Mouse (Mus musculus): ENCODE data around the gene Zbed4.
A peak's percentile ranks its signal among the peaks of the same experiment; 100 is the strongest.
"Not testable (repeated sequence)": the region's sequence is repeated elsewhere in the genome, so short reads cannot be mapped to it uniquely, and the experiment has no call there.

The Zbed4 gene

DNA sequence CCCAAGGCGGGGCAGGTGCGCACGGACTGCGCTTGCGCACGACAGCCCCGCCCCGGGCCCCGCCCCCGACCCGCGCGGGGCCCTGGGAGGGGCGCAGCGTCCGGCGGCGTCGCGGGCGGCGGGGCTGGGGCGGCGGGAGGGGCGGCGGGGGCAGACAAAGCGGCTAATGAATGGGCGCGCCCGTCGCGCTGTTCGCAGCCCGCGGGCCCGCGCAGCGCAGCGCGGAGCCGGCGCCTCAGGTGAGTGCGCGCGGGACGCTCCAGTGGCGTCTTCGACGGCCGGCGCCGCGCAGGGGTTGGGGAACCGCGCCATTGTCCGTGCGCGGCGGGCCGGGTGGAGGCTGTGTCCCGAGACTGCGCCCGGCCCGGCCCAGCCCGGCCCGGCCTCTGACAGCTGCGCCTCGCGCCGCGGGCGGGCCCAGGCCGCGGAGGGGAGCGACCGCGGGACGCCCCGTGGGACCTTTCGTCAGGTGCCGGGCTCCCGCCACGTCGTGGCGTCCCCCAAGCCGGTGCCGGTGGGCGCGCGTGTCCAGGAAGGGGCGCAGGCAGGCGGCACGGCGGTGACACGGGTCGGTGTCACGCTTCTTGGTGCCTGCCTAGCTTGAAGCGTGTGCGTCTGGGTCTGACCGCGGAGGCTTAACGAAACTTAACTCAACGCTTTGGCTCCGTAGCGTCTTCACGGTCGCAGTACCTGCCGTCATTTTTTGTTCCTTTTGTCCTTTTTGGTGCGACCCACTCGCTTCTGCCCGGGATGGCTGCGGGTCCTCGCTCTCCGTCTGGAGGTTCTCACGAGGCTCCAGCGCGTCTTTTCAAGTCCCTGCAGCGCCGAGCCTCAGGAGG, at the start of gene Zbed4:
Gene Zbed4, plus strand, starts transcription at position 97 of the 839 bp plus-strand sequence.
- DNase-seq (ENCODE audit: low spot score in 2 of 2), result peak; percentile 51 to 57

DNA sequence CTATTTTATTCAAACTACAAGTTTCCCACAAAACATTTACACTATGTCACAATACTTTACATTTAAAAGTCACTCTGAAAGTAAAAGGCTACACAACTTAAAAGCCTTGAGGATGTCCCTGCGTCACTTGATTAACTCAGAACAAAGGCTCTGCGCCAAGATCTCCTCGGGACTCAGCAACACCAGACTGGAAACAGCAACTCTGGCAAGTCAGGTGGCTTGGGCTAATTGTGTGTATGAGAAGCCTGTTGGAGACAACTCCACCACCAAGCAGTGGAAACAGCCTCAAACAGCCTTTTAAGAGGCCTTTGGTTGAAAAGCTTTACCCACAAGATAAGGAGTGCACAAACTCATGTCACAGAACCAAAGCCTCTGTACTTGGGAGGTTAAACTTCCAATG, 49.0 kb upstream of the Zbed4 start:
- DNase-seq (ENCODE audit: low spot score in 2 of 2), result no peak

DNA sequence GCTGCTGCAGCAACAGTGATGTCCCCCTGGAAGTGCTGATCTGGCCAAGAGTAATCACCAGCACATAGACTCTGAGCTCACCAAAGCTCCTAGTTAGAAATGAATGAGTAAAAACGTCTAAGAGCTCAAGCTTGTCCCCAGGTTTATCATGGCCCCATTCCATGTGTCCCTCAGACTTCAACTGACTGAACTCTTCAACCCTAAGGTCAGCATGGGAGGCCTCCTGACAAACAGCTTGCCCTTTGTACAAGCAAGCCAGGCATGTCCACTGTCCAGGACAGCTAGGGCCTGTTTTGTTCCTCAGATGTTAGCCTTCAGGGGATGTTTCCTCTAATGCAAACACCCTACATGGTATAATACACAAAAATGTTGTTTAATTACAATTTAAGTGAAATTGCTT, 47.2 kb upstream of the Zbed4 start:
- DNase-seq (ENCODE audit: low spot score in 2 of 2), result no peak

DNA sequence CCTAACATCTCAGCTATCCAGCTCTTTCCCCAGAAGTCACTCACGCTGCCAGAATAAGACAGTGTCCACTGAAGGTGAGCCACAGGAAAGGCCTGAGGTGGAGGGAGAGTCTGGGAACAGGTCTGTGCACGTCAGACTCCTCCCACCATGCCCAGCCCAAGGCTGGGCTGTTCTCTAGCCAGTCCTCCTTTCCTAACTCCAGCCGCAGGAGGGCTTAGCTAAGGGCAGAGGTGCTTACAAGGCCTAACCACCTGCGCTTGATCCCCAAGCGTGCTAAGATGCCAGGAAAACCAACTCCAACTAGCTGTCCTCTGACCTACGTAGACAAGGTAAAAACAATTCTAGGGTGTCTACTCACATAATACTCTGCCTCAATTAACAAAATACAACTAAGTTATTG, 45.1 kb upstream of the Zbed4 start:
- no peak for DNase-seq (ENCODE audit: low spot score in 2 of 2)

GRCm38 (mm10) chr15:88706987-88707386, 44.5 kb upstream of the Zbed4 start:
- not testable (repeated sequence) for DNase-seq (ENCODE audit: low spot score in 2 of 2)

GRCm38 (mm10) chr15:88708204-88708603, 43.3 kb upstream of the Zbed4 start:
- no peak for DNase-seq (ENCODE audit: low spot score in 2 of 2)

DNA sequence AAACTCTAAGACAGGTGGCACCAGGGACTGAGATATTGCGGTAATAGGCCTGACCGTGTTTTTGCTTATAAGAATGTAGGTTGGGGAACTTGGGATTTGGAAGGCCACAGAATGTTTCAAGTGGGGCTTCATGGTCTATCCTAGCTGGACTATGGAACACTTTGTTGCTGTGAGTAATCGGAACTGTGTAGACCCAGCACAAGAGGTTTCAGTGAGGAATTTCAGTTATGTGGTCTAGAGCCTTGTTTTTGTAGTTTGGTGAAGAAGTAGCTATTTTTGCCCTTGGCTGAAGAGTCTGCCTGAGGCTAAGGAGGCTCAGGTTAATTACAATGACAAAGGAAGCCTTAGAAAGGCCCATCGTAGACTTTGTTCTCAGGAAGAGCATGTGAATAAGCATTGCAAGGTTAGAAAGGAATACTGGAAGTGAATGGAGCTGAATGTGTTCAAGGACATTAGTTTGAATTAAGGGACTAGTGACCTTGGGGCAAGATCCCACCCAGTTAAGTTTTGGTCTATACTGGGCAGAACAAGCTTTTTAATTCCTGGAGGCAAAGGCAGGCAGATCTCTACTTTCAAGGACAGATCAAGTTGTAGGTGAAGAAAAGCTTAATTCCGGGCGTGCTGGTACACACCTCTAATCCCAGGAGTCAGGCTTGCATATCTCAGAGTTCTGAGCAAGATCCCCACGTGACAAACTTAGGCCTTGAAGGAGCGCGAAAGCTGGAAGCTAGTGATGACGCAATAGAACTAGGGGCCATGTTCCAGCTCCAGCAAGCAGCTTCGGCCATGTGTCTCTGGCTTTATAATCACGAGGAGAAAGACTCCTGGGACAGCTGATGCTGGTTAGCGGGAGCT, 42.6 kb upstream of the Zbed4 start:
- DNase-seq (ENCODE audit: low spot score in 2 of 2), result no peak

- DNase-seq (ENCODE audit: low spot score in 2 of 2), result no peak
Measured at GRCm38 (mm10) chr15:88709878-88710277, 41.6 kb upstream of the Zbed4 start.

- DNase-seq (ENCODE audit: low spot score in 2 of 2), result no peak
Measured at GRCm38 (mm10) chr15:88712501-88712900, 39.0 kb upstream of the Zbed4 start.

- DNase-seq (ENCODE audit: low spot score in 2 of 2), result no peak
Measured at GRCm38 (mm10) chr15:88714021-88714589, 37.4 kb upstream of the Zbed4 start.

DNA sequence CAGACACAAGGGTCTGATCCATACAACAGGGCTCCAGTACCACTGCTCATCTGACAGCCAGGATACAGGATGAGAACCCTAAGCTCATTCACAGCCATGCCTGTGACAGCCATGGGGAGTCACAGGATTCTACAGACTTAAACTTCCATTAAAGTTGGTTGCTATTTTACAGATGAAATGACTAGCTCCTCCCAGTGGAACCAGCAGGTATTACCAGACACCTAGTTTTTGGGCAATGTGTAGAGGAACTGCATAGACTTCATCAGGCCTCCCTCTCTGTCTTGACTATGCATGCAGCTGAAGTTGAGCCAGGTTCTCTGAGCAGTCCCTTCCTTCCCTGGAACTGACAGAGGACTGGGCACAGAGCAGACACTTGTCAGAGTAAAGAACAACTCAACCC, 35.1 kb upstream of the Zbed4 start:
- DNase-seq (ENCODE audit: low spot score in 2 of 2), result no peak

DNA sequence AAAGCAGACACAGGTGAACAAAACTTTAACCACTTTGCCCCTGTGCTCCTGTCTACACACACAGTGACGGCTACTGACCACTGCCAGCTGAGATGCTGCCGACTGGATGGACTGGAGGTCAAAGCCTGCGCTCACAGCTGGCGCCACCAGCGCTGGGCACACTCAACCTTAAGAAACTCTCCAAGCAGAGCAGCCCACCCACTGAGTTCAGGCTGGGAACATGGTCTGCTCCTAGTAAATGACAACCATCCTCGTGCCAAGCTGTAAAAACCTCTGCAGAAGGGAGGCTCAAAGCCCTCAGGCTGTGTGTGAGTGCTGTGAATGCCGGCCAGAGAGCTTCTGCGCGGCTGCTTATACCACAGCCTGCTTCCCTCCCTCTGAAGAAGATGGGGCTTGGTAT, 34.2 kb upstream of the Zbed4 start:
- no peak for DNase-seq (ENCODE audit: low spot score in 2 of 2)

DNA sequence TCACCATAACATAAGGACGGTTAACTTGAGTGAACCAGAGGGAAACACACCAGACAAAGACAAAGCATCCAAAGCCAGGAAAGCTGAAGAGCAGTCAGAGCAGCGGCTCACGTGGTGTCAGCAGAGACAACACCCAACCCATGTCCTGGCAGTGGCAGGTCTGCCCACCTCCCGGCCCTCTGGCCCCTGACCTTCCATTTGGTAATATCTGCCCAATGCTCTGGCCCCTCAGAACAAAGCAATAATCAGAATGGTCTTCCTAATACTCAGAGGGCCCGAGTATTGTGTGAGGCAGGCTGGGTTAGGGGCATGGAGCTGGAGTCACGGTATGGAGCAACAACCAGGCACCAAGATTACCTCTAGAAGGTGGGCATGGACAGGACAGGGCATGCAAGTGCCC, 28.3 kb upstream of the Zbed4 start:
- DNase-seq (ENCODE audit: low spot score in 2 of 2), result no peak

GRCm38 (mm10) chr15:88724311-88724710, 27.1 kb upstream of the Zbed4 start:
- DNase-seq (ENCODE audit: low spot score in 2 of 2), result no peak

DNA sequence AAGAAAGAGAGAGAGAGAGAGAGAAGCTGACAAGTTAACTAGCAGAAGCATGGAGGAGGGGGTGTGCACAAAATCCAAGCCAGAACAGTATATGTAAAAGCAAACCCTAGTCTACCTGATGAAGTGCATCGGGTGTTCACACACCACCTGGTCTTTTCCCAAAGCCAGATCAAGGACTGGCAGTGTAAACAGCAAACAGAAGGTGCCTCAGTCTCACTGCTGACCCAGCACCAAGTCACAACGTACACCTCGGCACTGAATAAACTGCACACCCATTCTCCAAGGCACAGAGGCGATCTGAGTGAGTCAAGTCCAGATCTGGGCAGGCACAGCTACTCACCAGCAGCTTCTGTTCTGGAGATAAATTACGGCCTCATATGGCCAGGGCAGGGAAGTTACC, 26.4 kb upstream of the Zbed4 start:
- no peak for DNase-seq (ENCODE audit: low spot score in 2 of 2)

- no peak for DNase-seq (ENCODE audit: low spot score in 2 of 2)
Measured at GRCm38 (mm10) chr15:88727204-88727603, 24.3 kb upstream of the Zbed4 start.

DNA sequence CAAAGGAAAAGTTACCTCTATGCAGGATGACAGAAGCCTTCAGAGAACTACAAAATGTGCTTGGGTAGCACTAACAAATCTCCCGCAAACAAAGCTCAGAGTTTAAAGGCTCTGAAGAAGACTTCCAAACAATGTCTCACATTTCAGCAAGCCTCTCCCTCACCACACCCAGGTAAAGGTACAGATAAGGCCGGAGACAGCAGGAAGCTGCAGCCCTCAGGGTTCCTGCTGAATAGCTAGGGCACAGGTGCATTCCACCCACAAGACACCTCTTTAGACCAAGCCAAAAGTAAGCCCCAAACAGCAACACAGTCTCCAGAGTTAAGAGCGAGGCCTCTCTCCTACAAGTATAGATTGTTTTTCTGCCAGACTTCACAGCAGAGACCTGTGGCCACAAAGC, 20.7 kb upstream of the Zbed4 start:
- no peak for DNase-seq (ENCODE audit: low spot score in 2 of 2)

- DNase-seq (ENCODE audit: low spot score in 2 of 2), result peak in 1 of 2 experiments; percentile 14
Measured at GRCm38 (mm10) chr15:88732405-88733020, 18.9 kb upstream of the Zbed4 start.

DNA sequence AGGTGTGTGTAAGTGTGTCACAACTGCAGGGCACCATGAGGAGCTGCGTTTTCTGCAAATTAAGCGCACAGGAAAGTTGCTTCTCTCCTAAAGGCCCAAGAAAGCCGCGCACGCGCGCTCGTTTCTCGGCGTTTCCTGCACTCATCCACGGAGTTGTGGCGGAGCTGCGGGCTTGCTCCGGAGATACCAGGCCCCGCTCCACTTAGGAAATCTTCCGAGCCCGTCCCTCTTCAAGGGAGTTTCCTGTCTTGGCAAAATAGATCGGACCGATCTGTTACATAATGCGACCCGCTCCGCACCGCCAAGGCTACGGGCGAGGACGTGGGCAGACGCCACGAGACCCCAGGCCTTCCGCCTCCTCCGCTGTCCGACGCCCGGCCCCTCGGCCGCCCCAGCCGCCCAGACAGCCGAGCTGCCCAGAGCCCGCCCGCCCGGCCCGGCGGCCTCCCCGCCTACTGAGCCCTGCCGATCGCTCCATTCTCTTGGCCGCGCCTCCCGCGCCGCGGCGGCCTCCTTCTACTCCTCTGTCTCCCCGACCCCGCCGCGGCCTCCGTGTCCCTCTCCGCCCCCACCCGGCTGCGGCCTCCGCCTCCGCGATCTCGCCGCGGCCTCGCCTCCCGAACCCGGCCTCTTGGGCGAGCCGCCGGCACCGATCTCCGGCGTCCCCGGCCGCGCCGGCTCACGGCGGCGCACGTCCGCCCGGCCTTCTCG, 18.3 kb upstream of the Zbed4 start:
- peak; percentile 68 to 71 for DNase-seq (ENCODE audit: low spot score in 2 of 2)

- DNase-seq (ENCODE audit: low spot score in 2 of 2), result peak; percentile 81 to 83
Measured at GRCm38 (mm10) chr15:88733834-88734571, 17.5 kb upstream of the Zbed4 start, which contains the start of gene Brd1. TSS of gene Brd1 (minus strand) at chr15:88734233.

- no peak for DNase-seq (ENCODE audit: low spot score in 2 of 2)
Measured at GRCm38 (mm10) chr15:88736166-88736565, 15.3 kb upstream of the Zbed4 start.

All from spleen, postnatal 36 days (tissue).